Mouse (Mus musculus) 3T3-L1 (cell line): ENCODE data around the gene Eif2ak3.

Experiments
- DNase-seq: peaks from one replicate; pipeline ENCODE4 v3.0.0-alpha.2; 2015; ENCODE audit warnings: low read depth, low spot score

Gene Eif2ak3

DNA sequence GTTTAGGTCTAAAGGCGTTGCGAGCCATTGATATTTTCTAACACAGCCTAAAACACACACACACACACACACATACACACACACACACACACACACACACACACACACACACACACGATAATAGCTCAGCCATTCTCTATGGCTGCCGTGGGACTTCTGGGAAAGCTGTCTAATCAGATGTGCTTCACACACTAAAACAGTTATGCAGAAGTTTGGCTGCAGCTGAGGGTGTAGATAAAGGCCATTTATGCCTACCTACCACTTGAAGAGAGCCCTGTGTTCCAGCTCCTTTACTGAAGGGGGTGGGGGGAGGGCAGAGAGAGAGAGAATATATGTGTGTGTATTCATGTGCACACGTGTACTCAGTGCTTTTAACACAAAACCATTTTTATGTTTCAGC, 59.4 kb downstream of the Eif2ak3 start:
- DNase-seq: no peak

DNA sequence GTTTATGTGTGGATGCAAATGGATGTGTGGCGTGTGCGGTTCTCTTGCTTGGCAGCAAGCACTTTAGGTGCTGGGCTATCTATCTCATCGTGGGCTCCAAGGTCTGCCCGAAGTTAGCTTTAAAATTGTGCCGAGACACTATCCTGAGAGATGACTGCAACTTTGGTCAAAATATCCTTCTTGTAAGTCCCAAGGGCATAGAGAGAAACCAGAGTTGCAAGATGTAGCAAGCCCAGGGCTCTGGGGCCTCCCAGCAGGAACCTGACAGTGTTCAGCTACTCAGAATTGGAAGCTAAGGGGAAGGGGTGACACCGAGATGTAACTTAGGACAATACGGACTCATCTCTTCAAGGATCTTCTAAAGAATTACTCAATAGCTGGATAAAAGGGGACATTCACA, 65.3 kb downstream of the Eif2ak3 start:
- DNase-seq: no peak

DNA sequence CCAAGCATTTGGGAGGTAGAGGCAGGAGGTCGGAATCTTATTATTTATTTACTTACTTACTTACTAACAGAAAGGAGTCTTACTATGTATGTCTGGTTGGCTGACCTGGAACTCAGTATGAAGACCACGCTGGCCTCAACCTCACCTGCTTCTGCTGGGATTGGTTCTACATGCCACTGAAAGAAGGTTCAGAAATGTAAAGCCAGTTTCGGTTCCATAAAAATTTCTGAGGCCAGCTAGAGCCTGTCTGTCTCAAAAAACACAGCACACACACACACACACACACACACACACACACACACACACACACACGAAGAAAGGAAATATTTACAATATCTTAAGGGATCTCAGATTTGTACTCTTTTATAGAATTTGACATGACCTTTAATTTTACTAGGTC, 66.0 kb downstream of the Eif2ak3 start:
- no peak for DNase-seq

DNA sequence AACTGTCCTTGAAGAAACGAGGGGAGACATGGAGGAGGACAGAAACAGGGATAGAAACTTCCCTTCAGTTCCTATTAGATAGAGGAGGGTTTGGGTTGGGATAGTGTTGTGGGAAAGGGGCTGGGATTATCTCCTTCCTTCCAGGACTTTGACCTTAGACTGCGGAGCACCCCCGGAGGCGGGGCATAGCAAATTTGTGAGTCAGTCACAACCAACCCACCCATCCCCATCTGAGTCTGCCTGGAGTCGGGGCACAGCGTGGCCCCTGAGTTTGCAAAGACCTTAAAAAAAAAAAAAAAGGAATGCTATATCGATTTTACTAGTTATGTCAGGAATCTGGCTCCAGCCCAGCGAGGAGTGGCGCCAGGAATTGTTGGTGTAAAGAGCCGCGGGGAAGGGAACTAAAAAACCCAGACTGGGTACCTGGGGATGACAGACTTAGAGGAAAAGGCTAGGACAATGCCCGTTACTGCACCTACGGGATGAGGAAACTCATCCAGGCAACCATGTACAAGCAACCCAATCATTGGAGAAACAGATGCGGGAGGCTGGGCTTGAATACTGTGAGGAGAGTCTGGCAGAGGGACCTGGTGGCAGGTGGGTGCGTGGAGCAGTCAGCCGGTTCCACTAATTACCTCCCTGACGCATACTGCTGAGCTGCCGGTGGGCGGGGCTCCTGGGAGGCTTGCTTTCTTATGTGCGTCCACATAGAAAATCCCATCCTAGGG, 67.5 kb downstream of the Eif2ak3 start:
- DNase-seq: no peak

DNA sequence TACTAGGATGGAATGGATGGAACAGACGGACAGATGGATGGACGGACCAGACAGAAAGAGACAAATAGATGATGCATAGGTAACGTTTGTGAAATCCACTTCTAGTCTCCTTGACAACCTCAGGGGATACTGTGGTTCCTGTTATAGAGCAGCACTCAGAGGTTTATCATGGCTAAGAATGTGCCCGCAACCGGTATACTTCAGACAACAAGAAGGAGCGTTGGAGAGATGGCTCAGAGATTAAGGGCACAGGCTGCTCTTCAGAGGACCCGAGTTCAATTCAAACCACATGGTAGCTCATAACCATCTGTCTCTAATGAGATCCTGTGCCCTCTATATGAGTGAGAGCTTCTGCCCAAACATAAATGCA, 68.1 kb downstream of the Eif2ak3 start:
- no peak for DNase-seq

DNA sequence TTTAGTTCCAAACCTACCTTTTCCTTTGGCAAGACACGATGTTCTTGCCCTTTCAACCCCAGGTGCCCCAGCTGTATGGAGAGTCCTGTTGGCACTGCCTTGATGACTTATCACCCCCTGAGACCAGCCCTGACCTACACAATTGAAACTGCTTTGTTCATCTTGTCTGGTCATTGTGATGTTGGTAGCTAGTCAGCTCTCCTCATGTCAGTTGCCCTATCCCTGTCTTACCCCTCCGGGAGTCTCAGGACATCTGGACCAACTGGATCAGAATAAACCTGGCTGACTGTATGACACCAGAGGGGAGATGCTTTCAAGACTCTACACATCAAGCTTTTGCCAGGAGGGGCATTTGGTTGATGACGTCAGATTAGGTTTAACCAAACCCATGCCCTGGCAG, 74.5 kb downstream of the Eif2ak3 start, which contains the start of gene Tex37:
Tex37 (minus strand) TSS at position 101 of the 400 bp plus-strand sequence.
- DNase-seq: no peak

DNA sequence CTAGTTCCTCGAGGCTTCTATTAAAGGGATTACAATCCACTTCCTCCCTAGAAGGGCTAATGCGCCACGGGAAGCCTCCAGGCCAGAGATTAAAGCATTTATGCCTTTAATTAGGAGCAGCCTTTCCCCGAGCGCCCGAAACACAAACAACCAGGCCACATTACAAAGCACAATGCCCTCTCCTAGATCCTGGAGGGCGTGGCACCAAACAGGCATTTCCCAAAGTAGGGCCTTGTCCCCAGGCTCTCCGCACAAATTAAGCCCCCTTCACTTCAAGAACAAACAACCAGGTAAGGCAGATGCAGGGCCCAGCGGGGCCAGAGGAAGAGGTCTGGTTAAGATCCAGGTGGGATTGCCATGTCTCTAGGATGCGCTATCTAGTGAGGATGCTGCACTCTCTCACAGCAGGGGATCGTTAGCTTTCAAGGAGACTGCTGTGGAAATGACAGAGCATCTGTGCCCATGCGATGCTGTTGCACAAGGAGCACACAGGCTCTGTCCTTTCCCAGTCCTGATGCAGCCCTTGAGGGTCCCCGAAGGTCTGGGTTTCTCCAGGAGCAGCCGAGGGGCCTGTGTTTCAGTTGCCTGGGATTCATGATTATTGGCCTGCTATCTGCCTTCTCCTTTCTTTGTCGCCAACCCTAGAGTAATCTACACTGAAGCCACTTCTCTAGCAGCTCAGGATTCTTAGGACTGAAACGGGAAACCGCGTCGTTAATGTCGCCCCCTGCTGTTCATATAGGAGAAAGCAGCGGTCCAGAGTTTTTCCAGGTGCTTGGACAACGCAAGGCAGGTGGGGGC, 77.2 kb downstream of the Eif2ak3 start:
- DNase-seq: peak; percentile 72

DNA sequence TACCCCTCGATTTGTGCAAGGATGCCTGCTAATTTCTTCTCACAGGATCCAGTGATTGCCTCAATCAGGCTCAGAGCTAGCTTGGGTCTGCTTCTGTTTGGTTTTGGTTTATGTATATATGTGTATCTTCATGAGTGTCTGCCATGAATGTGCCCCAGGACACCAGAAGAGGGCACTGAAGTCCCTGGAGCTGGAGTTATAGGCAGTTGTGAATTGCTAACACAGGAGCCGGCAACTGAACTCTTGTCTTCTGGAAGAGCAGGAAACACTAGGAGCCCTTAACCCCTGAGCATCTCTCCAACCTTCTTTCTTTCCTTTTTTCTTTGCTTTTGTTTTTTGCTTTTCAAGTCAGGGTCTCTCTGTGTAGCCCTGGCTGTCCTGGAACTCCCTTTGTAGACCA, 87.5 kb downstream of the Eif2ak3 start:
- no peak for DNase-seq

DNA sequence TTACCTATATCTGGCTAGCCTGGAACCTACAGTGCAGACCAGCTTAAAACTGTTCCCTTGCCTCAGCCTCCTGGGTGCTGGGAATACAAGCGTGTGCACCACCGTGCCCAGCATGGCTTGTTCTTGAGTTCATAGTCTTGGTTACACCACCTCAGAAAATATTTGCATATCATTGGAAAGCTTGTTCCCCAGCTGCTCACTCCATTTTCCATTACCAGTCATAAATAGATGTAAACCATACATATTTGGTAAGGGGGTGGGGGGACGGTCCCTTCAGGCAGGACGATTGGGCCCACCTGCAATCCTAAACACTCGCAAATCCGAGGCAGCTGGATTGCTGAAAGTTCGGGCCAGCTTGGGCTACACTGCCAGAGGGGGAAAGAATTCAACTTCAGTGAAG, 109.0 kb downstream of the Eif2ak3 start:
- no peak for DNase-seq

DNA sequence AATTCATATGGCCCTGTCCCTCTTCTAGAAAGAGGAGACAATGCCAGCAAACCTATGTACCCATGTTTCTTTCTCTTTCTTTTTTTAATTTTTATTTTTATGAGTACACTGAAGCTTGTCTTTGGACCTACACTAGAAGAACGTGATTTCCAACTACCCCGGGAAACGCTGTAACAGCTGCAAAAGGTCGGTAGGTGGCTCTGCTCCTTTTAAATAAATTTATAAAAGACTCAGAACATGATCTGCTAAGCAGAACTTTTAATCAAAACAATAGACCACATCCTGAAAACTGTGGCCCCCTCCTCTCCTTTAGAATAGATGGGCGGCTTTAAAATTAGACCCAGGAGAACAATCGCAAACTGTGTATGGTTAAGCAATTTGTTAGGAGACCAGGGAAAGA, 109.7 kb downstream of the Eif2ak3 start:
- peak; percentile 28 for DNase-seq
